Mouse (Mus musculus): ENCODE data around the gene Mis18a.

Gene Mis18a

GRCm38 (mm10) chr16:90727233-90728115 is at the start of gene Mis18a:
Gene Mis18a, minus strand, starts transcription at chr16:90727404.
- DNase-seq (ENCODE audit: low spot score in 2 of 2), result peak; percentile 95 to 96

GRCm38 (mm10) chr16:90775946-90776520 is 48.8 kb upstream of the Mis18a start:
- DNase-seq (ENCODE audit: low spot score in 2 of 2), result no peak

GRCm38 (mm10) chr16:90774646-90775045 is 47.4 kb upstream of the Mis18a start:
- no peak for DNase-seq (ENCODE audit: low spot score in 2 of 2)

- no peak for DNase-seq (ENCODE audit: low spot score in 2 of 2)
These were observed 47.0 kb upstream of the Mis18a start for GRCm38 (mm10) chr16:90774216-90774615.

- no peak for DNase-seq (ENCODE audit: low spot score in 2 of 2)
These were observed 39.8 kb upstream of the Mis18a start for GRCm38 (mm10) chr16:90766919-90767454.

GRCm38 (mm10) chr16:90765195-90765877 is 38.1 kb upstream of the Mis18a start:
- no peak for DNase-seq (ENCODE audit: low spot score in 2 of 2)

GRCm38 (mm10) chr16:90760515-90760914 is 33.3 kb upstream of the Mis18a start:
- DNase-seq (ENCODE audit: low spot score in 2 of 2), result no peak

GRCm38 (mm10) chr16:90759335-90759734 is 32.1 kb upstream of the Mis18a start:
- no peak for DNase-seq (ENCODE audit: low spot score in 2 of 2)

- DNase-seq (ENCODE audit: low spot score in 2 of 2), result no peak
These were observed 26.3 kb upstream of the Mis18a start for GRCm38 (mm10) chr16:90753386-90753941.

GRCm38 (mm10) chr16:90748169-90748568 is 21.0 kb upstream of the Mis18a start:
- DNase-seq (ENCODE audit: low spot score in 2 of 2), result no peak

- peak; percentile 14 to 28 for DNase-seq (ENCODE audit: low spot score in 2 of 2)
These were observed 19.9 kb upstream of the Mis18a start for GRCm38 (mm10) chr16:90747143-90747542.

GRCm38 (mm10) chr16:90738092-90738956 is 11.1 kb upstream of the Mis18a start, which contains the start of gene Mrap:
Gene Mrap, plus strand, starts transcription at chr16:90738207.
- no peak for DNase-seq (ENCODE audit: low spot score in 2 of 2)

GRCm38 (mm10) chr16:90736672-90737270 is 9.6 kb upstream of the Mis18a start:
- no peak for DNase-seq (ENCODE audit: low spot score in 2 of 2)

GRCm38 (mm10) chr16:90735611-90736010 is 8.4 kb upstream of the Mis18a start:
- no peak for DNase-seq (ENCODE audit: low spot score in 2 of 2)

GRCm38 (mm10) chr16:90726600-90727227 is 490 bp downstream of the Mis18a start:
- no peak for DNase-seq (ENCODE audit: low spot score in 2 of 2)

GRCm38 (mm10) chr16:90724051-90724450 is 3.2 kb downstream of the Mis18a start:
- no peak for DNase-seq (ENCODE audit: low spot score in 2 of 2)

GRCm38 (mm10) chr16:90710313-90710712 is 16.9 kb downstream of the Mis18a start:
- DNase-seq (ENCODE audit: low spot score in 2 of 2), result no peak

- peak; percentile 83 to 89 for DNase-seq (ENCODE audit: low spot score in 2 of 2)
These were observed 17.4 kb downstream of the Mis18a start for GRCm38 (mm10) chr16:90709711-90710289.

- no peak for DNase-seq (ENCODE audit: low spot score in 2 of 2)
These were observed 20.9 kb downstream of the Mis18a start for GRCm38 (mm10) chr16:90706279-90706678.

All from right cerebral cortex, adult 2 months (tissue).